Mouse (Mus musculus) megakaryocyte progenitor cell, adult 5-6 weeks (primary cell): ENCODE data around the gene Cd276. TPM values are rescaled to one million over a fixed set of nuclear protein-coding genes. Genes with fewer than 3 reads are reported as not detected.

Experiments used
- ATAC-seq: replicated peaks from 2 replicates; pipeline ENCODE4 v1.8.0; 2016; ENCODE audit warnings: mild to moderate bottlenecking, moderate TSS enrichment, inconsistent platforms; ENCODE audit not compliant: poor library complexity
- total RNA-seq, 2 experiments: library from RNA; stranded (forward) in 1 of 2; stranded (reverse) in 1 of 2; fragments of 157-497, 149-512 nt in 1 of 2; fragments of 200-1000 nt in 1 of 2; gene quantifications; 2 replicates each; pipeline versions ENCODE4 v1.2.3 to v1.2.4; 2015 to 2017

Gene Cd276
- total RNA-seq, 2 experiments from 2014 or later, result 0.52 TPM; not detected in 1

DNA sequence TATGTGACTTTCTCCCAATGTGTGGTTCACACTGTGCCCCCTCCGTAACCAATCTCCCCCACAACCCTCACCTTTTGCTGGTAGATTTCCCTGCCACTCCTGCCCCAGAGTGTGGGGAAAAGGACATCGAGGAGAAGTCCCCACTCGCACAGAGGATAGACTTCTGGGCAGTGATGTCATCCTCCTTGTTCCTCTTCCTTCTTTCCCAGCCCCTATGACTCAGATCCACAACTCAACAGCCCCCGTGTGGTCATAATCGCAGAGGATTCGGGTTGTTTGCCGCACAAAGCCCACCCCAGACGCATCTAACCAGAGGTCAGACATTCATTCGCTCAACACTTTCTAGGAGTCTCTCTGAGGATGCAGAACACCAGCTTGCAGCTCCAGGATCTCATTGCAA lies 3.2 kb downstream of the Cd276 start:
- peak; percentile 63 for ATAC-seq

DNA sequence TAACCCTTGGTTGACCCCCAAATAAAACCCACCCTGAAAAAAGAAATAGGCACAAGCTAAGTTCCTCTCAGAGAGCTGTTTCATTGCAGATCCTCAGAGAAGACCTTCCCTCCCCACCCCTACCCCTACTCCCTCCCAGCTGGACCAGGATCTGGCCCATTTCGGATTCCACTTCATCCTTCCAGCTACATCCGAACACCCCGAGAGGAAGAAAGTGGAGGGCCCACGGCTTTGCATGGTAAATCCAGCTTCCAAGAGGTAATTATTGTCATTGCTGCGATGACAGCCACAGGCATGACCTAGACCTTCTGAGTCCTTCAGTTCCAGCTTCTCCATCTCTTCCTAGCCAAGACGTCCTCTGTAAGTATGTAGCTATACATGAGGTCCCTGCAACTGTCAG lies 4.3 kb downstream of the Cd276 start:
- ATAC-seq, result no peak

- ATAC-seq, result no peak
These were observed 5.5 kb downstream of the Cd276 start for GRCm38 (mm10) chr9:58549694-58550093.

DNA sequence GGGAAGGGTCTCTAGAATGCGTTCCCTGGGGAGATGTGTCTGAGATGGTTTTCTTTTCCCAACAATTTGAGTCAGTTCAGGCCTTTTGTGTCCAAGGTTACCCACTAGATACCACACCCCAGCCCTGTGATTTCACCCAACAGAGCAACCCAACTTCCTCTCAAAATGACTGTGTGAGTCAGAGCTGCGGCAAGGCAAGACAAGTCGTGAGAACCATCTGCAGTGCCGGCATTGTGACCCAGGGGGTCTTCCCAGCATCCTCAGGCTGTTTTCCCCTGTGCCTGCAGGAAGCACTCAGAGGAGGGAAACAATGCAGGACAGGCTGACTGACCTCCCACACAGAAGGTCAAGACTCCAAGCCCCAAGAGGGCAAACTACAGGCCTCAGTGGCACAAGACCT lies 6.3 kb downstream of the Cd276 start:
- ATAC-seq, result peak; percentile 48

GRCm38 (mm10) chr9:58546630-58547360 lies 8.4 kb downstream of the Cd276 start:
- no peak for ATAC-seq

DNA sequence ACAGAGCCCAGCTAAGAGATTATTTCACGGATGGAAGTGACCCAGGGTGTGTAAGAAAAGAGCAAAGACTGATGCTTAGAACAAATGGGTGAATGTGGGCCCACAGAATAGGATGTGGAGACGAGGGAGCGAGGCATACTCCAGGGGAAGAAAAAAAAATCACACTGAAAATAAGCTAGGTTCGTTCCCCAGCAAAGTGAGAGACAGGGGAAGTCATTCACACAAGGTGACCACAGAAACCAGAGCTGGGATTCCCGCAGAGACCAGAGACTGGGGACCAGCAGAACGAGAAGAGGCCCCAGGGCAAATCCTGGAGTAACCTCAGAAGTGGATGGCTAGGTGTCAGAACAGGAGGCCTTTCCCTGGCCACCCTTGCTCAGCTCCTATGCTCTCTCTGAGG lies 9.8 kb downstream of the Cd276 start:
- no peak for ATAC-seq

DNA sequence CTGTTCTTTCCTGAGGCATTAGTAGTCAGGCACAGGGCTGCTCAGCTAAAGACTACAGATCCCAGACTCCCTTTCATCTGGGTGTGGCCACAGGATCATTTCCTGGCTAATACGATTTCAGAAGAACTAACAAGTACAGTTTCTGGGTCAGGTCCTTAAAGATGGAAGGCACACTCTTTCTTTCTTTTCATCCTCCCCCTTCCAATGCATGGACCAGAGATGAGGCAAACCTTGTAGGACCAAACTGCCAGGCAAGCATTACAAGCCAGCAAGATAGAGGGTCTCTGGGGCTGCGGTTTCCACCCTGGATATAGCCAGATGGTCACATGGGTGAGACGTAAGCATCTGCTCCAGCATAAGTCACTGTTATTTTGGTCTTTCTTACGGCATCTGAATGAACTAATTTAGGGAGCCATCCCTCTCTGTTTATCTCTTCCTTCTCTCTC lies 10.3 kb downstream of the Cd276 start:
- no peak for ATAC-seq

- ATAC-seq, result peak; percentile 78
These were observed 13.3 kb downstream of the Cd276 start for GRCm38 (mm10) chr9:58541895-58542338.

DNA sequence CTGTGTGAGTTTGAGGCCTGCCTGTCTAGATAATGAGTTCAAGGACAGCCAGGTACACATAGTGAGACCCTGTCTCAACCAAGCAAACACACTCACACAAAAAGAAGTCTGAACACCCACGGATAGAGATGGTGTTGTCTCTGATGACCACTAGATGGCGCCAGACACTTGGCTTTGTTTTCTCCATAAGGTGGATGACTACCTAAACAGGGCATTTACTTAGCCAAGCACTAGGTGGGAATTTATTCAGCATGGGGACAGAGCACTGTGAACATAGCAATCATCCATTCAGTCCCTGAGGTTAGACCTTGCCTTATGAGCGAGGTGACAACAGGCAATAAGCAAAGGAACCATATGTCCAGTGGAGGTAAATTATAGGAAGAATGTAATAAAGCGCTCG lies 15.4 kb downstream of the Cd276 start:
- peak; percentile 38; the same call in 1 of the 2 replicates for ATAC-seq

DNA sequence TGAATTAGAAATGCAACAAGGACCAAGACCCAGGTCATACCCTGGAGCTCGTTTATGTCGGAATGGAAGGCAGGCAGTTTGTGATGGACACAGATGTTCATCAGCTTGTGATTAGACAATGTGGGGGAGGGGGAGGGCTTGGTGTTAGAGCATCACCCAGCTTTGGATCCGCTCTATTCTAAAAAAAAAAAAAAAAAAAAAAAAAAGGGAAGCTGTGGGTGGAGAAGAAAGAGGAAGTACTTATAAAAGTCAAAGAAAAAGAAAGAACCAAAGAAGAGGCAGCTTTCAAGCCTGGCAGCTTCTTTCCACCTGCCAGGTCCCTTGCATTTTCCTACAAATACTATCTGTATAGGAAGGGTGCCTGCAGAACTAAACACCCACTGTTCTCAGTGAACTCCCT lies 17.5 kb downstream of the Cd276 start:
- peak; percentile 29 for ATAC-seq

DNA sequence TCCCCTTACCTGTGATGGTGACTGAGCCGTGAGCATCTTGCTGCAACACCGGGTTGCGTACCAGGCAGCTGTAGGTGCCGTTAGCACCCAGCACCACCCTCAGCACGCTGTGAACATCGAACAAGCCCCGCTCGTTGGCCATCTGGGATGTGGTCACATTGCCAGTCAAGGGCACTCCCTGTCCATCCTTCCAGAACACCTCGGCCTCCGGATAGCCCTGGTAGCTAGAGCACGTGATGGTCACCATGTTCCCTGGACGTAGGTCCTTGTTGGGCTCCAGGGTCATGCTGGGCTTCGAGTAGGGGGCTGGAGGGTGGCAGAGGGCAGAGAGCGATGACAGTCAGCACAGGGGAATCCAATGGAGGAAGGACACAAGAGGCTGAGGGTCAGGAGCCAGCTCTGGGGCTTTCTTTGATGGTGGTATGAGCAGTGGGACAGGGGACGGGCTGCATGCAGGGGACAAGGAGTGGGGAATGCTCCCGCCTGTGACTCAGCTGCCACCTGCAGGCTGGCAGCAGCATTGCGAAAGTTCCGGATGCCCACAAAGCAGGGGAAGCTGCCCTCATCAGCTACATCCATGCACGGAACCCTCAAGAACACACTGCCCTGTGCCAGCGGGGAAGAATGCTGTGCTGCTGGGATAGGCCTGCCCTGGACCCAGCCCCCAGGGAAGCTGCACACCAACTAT lies 19.6 kb downstream of the Cd276 start:
- peak; percentile 78 for ATAC-seq

GRCm38 (mm10) chr9:58534766-58535165 lies 20.5 kb downstream of the Cd276 start:
- ATAC-seq, result peak; percentile 75

- no peak for ATAC-seq
These were observed 21.9 kb downstream of the Cd276 start for GRCm38 (mm10) chr9:58533322-58533721.

- no peak for ATAC-seq
These were observed 23.0 kb downstream of the Cd276 start for GRCm38 (mm10) chr9:58532236-58532635.

GRCm38 (mm10) chr9:58530407-58530806 lies 24.8 kb downstream of the Cd276 start:
- ATAC-seq, result no peak

DNA sequence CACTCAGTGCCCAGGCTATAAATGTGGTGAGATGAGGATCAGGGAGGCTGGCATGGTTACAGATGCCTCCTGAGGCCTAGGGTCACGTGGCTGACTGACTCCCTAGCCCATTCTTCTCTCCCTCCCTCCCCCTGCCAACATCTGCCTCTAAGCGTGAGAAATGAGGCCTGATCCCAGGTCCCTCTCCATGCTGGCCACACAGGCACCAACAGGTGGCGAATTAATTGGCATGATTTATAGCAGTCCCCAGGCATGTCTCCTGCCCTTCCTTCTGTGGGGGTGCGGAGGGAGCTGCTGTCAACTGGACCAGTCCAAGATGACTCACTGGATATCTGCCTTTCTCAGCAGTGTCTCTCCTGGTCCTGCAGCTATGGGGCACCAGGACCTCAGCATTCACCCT lies 27.4 kb downstream of the Cd276 start:
- no peak for ATAC-seq

DNA sequence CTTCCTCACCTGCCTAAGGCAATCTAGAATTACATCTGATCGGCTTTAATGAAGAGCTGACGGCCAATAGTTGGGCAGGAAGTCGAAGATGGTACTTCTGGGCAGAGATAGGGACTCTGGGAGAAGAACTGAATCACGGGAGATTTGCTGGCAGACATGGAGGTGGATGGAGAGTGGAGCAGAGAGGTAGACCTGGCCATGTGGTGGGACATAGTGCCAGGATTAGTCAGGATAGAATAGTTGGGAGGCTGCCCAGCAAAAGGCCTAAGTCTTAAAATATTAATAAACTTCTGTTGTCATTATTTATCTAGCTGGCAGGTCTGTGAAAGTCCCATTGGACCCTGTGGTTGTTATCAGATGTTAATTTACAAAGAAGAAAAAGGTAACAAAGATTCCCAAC lies 30.1 kb downstream of the Cd276 start:
- no peak for ATAC-seq

- peak; percentile 66 for ATAC-seq
These were observed 33.3 kb downstream of the Cd276 start for GRCm38 (mm10) chr9:58521883-58522423.

GRCm38 (mm10) chr9:58520816-58521581 lies 34.2 kb downstream of the Cd276 start:
- ATAC-seq, result no peak

DNA sequence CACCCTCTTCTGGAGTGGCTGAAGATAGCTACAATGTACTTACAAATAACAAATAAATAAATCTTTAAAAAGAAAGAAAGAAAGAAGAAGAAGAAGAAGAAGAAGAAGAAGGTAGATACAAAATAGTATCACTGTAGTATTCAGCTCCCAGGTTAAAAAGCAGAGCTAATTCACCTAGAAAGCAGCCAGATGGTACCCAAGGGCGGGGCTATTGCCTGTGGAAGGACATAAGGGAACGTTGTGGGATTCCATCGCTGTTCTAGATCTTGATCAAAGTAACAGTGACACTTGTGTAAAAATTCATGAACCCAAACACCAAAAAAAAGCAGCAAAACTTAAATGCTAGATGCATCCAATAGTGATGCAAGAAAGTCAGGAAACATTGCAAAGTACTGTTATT lies 35.3 kb downstream of the Cd276 start:
- ATAC-seq, result no peak
